8 mouse cellular contexts compared by ENCODE assay signal in genomic region chr6:122764446-122765297, GRCm38 (mm10). TPM values are rescaled to one million over a fixed set of nuclear protein-coding genes. Genes with fewer than 3 reads are reported as not detected.
A peak's percentile ranks its signal among the peaks of the same experiment; 100 is the strongest.
DNase-seq lines count a peak whose midpoint lies in the region; ATAC-seq lines count a peak whose summit lies in the region.

No protein-coding gene starts in this region.

- peak overlapping the region; percentile 89 for H3K4me2 ChIP-seq in kidney, embryonic 16.5 days (replicated peaks; ENCODE audit: low read depth, low read length)
- H3K4me2 ChIP-seq in liver, embryonic 15.5 days, result peak overlapping the region; percentile 94

- H3K27ac ChIP-seq in kidney, embryonic 16.5 days (ENCODE audit: low read length), result no peak overlapping the region
- H3K27ac ChIP-seq in liver, embryonic 15.5 days (replicated peaks), result peak overlapping the region; percentile 79

- whole genome bisulfite sequencing in kidney, embryonic 16.5 days, result under 1% methylated on average over 56 of the region's 56 CpGs
- WGBS in liver, embryonic 15.5 days (ENCODE audit: insufficient replicate concordance), result under 1% methylated on average over 56 of the region's 56 CpGs

- peak; percentile 18 to 54 for DNase-seq in spleen, adult 18-20 months
- no peak for DNase-seq in spleen, postnatal 14 days (ENCODE audit: low spot score in 2 of 2)
- DNase-seq in cerebellum, postnatal 10 days, result peak; percentile 93 to 94
- peak; percentile 73 to 79 for DNase-seq in frontal cortex, postnatal 36 days (ENCODE audit: low spot score in 2 of 2)
- peak; percentile 43 for DNase-seq in retina, postnatal 7 days (ENCODE audit: low read depth, low spot score)
- DNase-seq in ovary, adult 18-20 months (ENCODE audit: low spot score), result no peak

- H3K4me3 ChIP-seq in kidney, embryonic 16.5 days (ENCODE audit: low read length), result peak overlapping the region; percentile 47
- H3K4me3 ChIP-seq in liver, embryonic 15.5 days (replicated peaks), result peak overlapping the region; percentile 61

- ATAC-seq in kidney, embryonic 16.5 days (ENCODE audit: low FRiP score, low TSS enrichment), result peak; percentile 67
- ATAC-seq in liver, embryonic 15.5 days (ENCODE audit: insufficient read depth), result peak; percentile 45

- peaks cover 24% of the 10 kb centered on the region for H3K27me3 ChIP-seq in kidney, embryonic 16.5 days (ENCODE audit: insufficient read depth, low read length)
- H3K27me3 ChIP-seq in liver, embryonic 15.5 days, result peaks cover 7% of the 10 kb centered on the region

- H3K4me1 ChIP-seq in kidney, embryonic 16.5 days (ENCODE audit: insufficient read depth, low read length), result peaks cover 17% of the 10 kb centered on the region
- peaks cover 60% of the 10 kb centered on the region for H3K4me1 ChIP-seq in liver, embryonic 15.5 days (replicated peaks)

- H3K36me3 ChIP-seq in kidney, embryonic 16.5 days (ENCODE audit: insufficient read depth, low read length), result no peaks in the 10 kb centered on the region
- no peaks in the 10 kb centered on the region for H3K36me3 ChIP-seq in liver, embryonic 15.5 days (replicated peaks)

- H3K9ac ChIP-seq in kidney, embryonic 16.5 days (replicated peaks; ENCODE audit: low read length), result peak overlapping the region; percentile 45
- H3K9ac ChIP-seq in liver, embryonic 15.5 days, result peak overlapping the region; percentile 38

- H3K9me3 ChIP-seq in kidney, embryonic 16.5 days (ENCODE audit: low read length), result no peaks in the 10 kb centered on the region
- H3K9me3 ChIP-seq in liver, embryonic 15.5 days (replicated peaks), result no peaks in the 10 kb centered on the region

RNA-seq across cellular contexts. Expression of gene Slc2a3, which starts 36.8 kb away (rescaled TPM):
- polyA plus RNA-seq in kidney, embryonic 16.5 days (2015; fragmentation: Nextera tagmentation; extraction: Ambion mirVana), result 8.6 and 9.6 TPM in 2 replicates
- polyA plus RNA-seq in liver, embryonic 15.5 days (2015; fragmentation: Nextera tagmentation; extraction: Ambion mirVana), result 11.8 and 13.8 TPM in 2 replicates

RNA-seq across cellular contexts. Expression of gene Foxj2, which starts 55.0 kb away (rescaled TPM):
- polyA plus RNA-seq in kidney, embryonic 16.5 days (2015; fragmentation: Nextera tagmentation; extraction: Ambion mirVana), result 5.8 and 6.4 TPM in 2 replicates
- 1.3 and 1.5 TPM in 2 replicates for polyA plus RNA-seq in liver, embryonic 15.5 days (2015; fragmentation: Nextera tagmentation; extraction: Ambion mirVana)

RNA-seq across cellular contexts. Expression of gene Nanog, which starts 57.4 kb away (rescaled TPM):
- 0.12 TPM in 1 of 2 replicates, not detected in the other for polyA plus RNA-seq in kidney, embryonic 16.5 days (2015; fragmentation: Nextera tagmentation; extraction: Ambion mirVana)
- not detected in 2 replicates for polyA plus RNA-seq in liver, embryonic 15.5 days (2015; fragmentation: Nextera tagmentation; extraction: Ambion mirVana)

Comparison
In these comparisons a context has a peak if more than half of its experiments do, and no peak if none do; other contexts are left out.
1. DNase-seq: peak in spleen, adult 18-20 months (2 of 2), cerebellum, postnatal 10 days (2 of 2), frontal cortex, postnatal 36 days (2 of 2) and retina, postnatal 7 days (single experiment); none in spleen, postnatal 14 days (0 of 2) and ovary, adult 18-20 months (single experiment).